Mouse (Mus musculus) spleen, postnatal 10 days (tissue): ENCODE data around the gene Dld.

Experiments used
- DNase-seq, 2 experiments: peaks; one replicate each; pipeline ENCODE4 v3.0.0; 2021 to 2022; ENCODE audit warnings: low spot score in 2 of 2

Dld gene

GRCm38 (mm10) chr12:31320817-31321216 is 30.4 kb downstream of the Dld start:
- DNase-seq = no peak

GRCm38 (mm10) chr12:31318409-31318963 is 32.8 kb downstream of the Dld start:
- DNase-seq = no peak

GRCm38 (mm10) chr12:31317670-31318408 is 33.4 kb downstream of the Dld start:
- DNase-seq = no peak

- DNase-seq = no peak
Observed at GRCm38 (mm10) chr12:31315961-31316360, 35.3 kb downstream of the Dld start.

GRCm38 (mm10) chr12:31314310-31314709 is 36.9 kb downstream of the Dld start:
- no peak for DNase-seq

- no peak for DNase-seq
Observed at GRCm38 (mm10) chr12:31313136-31313535, 38.1 kb downstream of the Dld start.

- no peak for DNase-seq
Observed at GRCm38 (mm10) chr12:31312281-31312680, 39.0 kb downstream of the Dld start.

- no peak for DNase-seq
Observed at GRCm38 (mm10) chr12:31311671-31312265, 39.5 kb downstream of the Dld start.

GRCm38 (mm10) chr12:31310687-31311086 is 40.6 kb downstream of the Dld start:
- no peak for DNase-seq

- DNase-seq = no peak
Observed at GRCm38 (mm10) chr12:31307756-31308155, 43.5 kb downstream of the Dld start.

- no peak for DNase-seq
Observed at GRCm38 (mm10) chr12:31307011-31307410, 44.2 kb downstream of the Dld start.

GRCm38 (mm10) chr12:31306075-31306675 is 45.1 kb downstream of the Dld start:
- no peak for DNase-seq

GRCm38 (mm10) chr12:31302766-31303511 is 48.3 kb downstream of the Dld start:
- DNase-seq = no peak

GRCm38 (mm10) chr12:31302266-31302665 is 49.0 kb downstream of the Dld start:
- no peak for DNase-seq

GRCm38 (mm10) chr12:31300276-31300675 is 51.0 kb downstream of the Dld start:
- DNase-seq = no peak

GRCm38 (mm10) chr12:31299676-31300197 is 51.5 kb downstream of the Dld start:
- no peak for DNase-seq

- DNase-seq = no peak
Observed at GRCm38 (mm10) chr12:31299126-31299525, 52.1 kb downstream of the Dld start.

- no peak for DNase-seq
Observed at GRCm38 (mm10) chr12:31298530-31298929, 52.7 kb downstream of the Dld start.

GRCm38 (mm10) chr12:31298122-31298521 is 53.1 kb downstream of the Dld start:
- no peak for DNase-seq

GRCm38 (mm10) chr12:31296097-31296496 is 55.2 kb downstream of the Dld start:
- no peak for DNase-seq

- no peak for DNase-seq
Observed at GRCm38 (mm10) chr12:31295505-31295904, 55.7 kb downstream of the Dld start.

- DNase-seq = no peak
Observed at GRCm38 (mm10) chr12:31294996-31295395, 56.3 kb downstream of the Dld start.
